Mouse (Mus musculus) thymus, postnatal 0 days (tissue): Measurements from ENCODE around the gene Lyplal1. TPM values are rescaled to one million over a fixed set of nuclear protein-coding genes. Genes with fewer than 3 reads are reported as not detected.

Source experiments
- DNase-seq: peaks from one replicate; pipeline ENCODE4 v3.0.0-alpha.2; 2015; ENCODE audit warnings: low spot score
- polyA plus RNA-seq: library from polyadenylated mRNA; unstranded; fragments of >200 nt; fragmentation: Nextera tagmentation; extraction: Ambion mirVana; gene quantifications from 2 replicates; pipeline ENCODE4 v1.2.1, GENCODE M21; 2015

The Lyplal1 gene
- 5.4 and 7.4 TPM in 2 replicates for polyA plus RNA-seq

DNA sequence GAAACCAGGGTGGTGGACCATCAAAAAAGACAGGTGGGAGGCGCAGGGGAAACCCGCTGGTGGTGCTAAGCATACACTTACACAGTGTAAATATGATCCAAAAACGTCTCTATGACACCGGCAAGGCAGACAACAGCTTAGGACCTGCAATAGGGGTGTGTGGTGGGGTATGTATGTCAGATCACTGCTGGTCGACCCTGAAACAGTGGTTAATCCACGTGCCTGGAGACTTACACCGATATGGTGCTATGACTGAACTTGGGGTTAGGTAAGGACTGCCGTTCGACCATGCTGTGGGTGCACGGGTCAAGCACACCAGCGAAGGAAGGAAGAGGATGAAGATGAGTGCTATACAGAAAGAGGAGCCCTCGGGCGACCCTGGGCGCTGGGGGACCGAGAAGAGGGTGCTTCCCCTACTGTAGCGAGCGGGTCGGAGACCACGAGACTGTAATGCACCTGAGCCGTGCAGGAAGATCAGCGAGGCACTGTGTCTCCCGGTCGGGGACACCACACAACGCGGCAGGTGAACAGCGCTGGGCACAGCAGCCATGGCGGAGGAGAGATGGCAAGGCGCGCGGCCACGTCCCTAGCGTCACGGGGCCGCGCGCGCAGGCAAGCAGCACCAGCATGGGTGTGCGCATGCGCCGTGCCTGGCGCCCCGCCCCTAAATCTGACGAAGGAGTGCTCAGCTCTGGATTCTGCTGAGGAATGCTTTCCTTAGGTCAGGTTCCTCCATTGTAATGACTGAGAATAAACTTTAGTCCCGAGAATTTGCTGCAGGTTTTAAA lies at the start of gene Lyplal1:
TSS of gene Lyplal1 (minus strand) at position 610 of the 788 bp plus-strand sequence.
- peak; percentile 87 for DNase-seq

DNA sequence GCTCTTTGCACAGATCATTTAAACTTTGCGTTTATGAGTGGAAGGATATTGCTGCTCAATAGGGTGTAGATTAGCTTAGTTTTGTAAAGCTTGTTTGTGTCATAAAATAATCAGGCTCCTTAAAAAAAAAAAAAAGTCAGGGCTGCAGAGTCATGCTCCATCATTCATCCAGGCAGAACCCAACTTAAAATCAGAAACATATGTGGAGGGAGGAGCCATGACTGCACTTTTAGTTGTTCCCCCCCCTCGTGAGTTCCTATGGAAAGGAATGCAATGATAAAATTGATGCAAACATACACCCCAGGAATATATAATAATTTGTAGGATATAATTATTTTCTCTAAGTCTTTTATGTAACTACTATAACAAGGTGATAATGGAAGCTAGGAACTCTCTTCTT lies 46.5 kb upstream of the Lyplal1 start:
- DNase-seq = no peak

DNA sequence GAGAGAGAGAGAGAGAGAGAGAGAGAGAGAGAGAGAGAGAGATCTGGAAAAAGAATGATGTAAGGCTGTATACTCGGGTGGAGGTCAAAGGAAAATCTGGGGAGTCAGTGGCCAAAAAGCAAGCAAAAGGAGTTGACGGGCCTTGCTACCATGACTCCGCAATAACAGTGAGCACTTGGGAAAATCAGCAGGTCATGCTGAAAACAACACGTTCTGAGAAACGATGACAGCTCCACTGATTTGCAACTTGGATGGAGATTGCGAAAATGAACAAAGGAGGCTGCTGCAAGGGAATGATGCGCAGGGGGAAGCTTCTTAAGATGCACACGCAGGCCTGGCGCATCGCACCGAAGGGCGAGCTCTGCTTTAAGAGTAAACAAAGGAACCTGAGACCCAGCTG lies 46.1 kb upstream of the Lyplal1 start:
- no peak for DNase-seq

DNA sequence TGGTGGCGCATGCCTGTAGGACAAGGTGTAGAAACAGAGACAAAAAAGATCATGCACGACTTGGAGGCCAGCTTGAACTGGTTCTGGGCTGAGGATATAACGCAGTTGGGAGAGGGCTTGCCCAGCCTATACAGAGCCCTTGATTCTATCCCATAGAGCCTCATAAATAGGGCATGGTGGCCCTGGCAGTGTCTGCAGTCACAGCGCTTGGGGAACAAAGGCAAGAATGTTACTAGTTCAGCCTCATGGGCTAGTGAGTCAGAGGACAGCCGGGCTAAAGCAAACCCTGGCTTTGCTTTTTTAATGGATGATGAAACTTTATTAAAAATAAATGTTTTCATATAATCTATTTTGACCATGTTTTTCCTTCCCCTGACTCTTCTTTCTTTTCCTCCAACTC lies 33.3 kb upstream of the Lyplal1 start:
- no peak for DNase-seq

DNA sequence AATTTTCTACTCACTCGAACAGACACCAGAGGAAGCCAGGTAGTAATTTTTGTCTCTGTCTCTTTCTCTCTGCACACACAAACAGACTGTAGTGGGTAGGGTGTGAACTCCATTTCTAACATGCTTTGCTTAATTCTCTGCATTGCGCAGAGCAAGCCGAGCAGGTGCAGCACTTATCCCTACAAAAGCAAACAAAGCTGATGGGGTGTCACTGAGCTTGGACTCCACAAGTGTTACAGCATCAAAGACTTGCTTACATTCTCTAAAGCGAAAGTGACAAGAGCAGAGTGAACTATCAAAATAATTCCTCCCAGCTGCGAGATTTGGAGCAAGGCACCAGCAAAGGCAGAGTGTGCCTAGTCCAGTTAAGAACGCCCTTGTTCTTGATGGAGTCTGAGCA lies 28.3 kb upstream of the Lyplal1 start:
- no peak for DNase-seq

DNA sequence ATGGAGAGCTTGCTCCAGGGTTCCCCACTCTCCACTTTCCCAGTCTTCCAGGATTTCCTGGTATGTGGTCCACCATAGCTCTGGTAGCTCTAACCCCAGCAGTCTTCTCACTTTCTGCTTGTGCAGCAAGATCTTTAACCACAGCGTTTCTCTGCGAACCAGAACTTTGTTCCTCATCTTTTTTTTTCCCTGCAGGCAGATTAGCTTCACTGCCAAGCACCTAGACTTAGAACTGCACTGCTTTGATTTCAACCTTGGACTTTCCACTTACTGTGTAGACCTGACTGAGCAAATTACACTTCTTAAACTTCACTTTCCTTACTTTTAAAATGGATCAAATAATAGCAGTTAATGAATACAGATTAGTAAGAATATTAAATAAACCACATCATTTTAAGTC lies 23.1 kb upstream of the Lyplal1 start:
- no peak for DNase-seq

DNA sequence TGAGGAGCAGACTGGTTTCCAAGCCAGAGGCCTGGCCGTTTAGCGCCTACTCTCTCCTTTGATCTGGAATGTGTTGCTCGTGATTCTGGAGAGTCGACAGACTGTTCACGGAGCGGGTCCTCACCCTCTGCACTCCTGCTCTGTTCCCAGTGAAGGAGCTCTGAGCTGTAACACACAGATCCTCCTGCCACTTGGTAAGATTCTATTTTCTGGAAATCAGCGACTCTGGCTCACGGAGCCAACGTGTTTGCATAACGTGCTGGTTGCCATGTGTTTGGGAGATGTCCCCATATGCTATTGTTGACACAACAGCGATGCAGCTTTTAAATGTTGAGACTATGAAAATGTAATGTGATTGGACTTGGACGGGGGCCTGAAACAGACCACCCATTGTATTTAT lies 20.8 kb upstream of the Lyplal1 start:
- no peak for DNase-seq

DNA sequence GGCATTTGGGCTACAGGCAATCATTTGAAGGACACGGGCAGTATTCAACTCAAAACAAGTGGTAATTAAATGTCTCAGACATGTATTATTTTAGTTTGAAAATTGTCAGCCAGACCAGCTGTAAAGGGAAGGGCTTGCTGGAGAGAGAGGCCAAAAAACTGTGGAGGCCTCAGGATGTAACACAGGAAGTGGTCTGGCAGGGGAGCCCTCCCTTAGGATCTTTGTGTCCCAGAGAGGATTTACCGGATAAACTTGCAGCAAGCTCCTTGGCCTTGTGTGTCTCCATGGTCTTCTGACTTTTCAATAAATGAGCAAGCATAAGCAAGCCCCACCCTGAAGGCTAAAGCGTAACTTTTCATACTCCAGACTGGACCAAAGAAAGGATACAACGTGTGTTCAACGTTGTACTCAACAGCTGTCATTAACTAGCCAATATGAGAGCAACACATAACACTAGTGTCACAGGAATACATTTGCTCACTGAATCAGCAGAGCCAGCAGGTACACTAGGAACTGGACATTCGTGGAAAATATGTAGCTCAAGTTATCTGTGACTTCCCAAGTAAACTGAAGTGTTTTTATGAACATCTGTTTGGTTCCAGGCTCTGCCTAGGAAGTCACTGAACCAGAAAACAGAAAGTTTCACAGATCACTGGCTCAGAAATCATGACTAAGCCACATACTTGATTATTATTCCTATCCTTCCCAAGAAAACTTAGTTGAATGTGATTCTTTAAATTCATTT lies 19.7 kb upstream of the Lyplal1 start:
- no peak for DNase-seq

DNA sequence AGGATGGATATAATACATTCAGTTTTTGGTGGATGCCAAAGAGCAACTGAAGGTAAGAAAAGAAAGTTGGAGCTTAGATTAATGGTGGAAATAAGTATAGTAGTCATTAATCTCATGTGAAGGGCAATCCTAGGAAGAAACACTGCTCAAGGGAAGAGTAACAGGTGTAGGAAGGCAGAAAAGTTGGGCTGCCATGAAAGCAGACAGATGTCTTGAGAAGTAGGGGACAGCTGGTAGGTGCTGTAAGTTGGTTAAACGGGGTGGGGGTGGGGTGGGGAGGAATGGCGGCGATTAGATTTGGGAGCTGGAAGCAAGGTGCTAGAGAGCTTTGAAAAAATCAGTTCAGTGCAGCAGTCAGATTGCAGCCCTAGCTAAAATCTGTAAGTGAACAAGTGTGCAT lies 14.4 kb upstream of the Lyplal1 start:
- DNase-seq = no peak

DNA sequence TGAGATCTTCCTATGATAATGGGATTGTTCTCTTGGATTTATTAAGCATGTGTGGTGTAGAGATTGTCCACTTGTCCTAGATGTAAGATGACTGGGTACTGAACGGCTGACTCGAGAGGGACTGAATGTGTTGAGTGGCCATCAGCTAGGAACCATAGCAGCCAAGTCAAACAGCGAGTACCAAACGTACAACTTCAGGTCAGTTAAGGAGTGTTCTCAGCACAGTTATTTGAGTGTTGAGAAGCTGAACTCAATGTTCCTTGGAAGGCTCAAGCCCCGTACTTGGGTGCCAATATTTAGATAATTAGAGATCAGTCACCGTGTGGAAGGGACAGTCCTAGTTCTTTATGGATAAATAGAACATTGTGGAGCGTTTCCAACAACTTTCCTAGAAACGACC lies 11.8 kb upstream of the Lyplal1 start:
- no peak for DNase-seq

DNA sequence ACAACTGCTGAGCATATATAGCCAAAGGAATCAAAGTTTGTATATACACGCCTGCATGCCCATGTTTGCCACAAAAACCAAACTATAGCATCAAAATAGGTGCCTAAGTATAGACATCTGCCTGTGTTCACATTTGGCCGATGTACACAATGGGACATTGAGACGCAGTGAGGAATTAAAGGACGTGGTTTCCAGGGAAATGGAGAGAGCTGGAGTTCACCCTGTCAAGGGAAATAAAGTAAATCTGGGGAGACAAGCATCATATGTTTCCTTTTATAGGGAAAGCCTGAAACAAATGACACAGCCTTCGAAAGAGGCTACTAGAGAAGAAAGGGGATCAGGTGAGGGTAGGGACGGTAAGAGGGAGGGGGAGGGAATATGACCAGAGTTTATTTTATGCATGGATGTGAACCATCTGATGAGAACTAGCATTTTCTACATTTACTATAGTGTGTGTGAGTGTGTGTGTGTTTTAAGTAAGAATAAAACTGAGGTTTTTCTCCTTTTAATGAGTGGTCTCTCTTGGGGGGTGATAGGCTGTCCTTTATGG lies 9.3 kb upstream of the Lyplal1 start:
- DNase-seq = no peak

DNA sequence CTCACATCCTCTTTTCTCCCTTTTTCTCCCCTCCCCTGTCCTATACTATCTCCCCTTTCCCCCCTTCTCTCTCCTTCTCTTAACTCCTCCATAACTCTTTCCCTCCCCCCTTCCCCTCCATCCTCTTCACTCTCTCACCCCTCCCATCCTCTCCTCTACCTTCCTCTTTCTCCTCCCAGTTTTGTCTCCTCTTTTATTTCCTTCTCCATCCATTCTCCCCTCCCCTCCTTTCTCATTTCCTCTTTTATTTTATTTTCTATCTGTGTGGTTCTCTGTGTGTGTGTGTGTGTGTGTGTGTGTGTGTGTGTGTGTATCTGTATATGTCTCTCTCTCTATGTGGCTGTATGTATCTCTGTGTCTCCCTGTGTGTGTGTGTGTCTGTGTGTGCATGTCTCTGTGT lies 6.6 kb upstream of the Lyplal1 start:
- no peak for DNase-seq

DNA sequence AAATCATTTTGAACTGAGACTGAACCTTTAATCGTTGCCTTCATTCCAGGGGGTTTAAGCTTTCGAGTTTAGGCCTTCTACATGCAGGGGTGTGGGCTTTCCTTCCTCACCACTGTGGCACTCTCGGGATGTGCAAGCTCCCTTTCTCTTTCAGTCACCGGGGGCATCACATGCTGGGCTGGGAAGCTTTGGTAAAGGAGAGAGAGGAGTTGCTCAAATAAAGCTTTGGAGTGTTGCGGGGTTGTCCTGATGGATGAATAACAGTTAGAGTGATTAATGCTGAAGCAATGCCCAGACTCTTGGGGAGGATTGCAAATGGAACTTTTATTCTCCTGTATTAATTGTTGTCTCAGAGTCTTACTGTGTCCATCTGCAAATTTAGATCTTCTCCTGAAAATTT lies 2.7 kb upstream of the Lyplal1 start:
- no peak for DNase-seq

DNA sequence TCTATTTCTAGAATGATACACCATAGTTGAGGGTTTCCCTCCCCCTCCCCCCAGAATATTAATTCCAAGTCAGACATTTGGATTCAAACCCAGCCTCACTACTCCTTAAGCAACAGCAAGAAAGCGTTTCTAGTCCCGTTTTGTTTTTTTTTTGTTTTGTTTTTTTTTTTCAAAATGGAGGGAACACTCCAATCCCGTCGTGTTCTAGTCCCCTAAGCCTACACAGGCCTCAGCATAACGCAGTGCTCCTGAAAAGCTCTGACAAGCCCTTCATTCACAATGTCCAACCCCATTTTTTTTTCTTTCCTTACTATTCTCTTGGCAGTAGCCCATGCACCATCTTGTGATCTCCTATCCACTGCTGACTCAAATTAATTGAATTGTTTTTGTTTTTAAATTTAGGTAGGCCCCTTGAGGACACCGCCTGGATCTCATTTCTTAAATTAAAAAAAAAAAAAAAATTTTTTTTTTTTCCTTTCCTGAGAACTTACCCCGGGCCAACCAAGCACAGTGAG lies 967 bp downstream of the Lyplal1 start:
- no peak for DNase-seq

DNA sequence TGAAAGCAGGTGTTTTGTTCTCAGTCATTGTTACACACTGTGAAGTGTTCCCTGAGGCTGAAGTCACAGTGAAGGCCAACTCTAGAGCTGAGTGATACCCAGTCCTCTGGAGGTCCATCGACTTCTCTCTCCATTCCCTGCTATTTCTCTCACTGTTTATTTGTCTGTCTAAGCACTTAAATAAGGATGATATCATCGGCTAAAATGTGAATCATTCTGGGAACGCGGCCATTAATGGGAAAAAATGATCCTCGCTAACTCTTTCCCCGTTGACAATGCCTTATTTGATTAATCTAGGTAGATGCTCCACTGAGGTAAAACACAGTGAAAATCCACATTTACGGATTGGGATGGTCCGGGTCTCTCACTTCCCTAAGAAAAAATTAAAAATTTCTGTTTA lies 14.8 kb downstream of the Lyplal1 start:
- DNase-seq = no peak

DNA sequence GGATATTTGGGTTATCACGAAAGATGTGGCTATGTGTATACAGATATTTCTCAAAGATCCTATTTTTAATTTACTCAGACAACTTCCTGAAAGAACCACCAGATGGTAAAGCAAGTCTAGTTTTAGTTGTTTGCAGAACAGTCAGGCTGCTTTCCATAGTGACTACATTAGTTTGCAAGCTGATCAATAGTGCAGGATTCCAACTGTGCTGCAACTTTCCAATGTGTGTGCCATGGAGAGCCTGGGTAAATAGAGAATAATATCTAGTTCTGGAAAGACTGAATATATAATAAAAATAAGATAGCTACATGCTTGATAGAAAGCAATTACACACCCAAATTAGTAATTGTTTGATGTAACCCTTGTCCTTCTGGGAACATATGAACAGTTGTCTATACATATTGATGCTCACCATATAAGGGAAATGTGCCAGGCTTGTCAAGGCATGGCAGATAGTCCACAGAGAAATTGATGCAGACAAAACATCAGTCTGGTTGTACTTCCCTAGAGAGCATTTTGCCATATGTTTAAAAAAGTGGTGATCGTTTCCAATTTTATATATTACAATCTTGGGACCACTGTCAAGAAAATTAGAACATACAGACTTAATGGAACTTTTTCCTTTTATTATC lies 50.7 kb downstream of the Lyplal1 start:
- no peak for DNase-seq

DNA sequence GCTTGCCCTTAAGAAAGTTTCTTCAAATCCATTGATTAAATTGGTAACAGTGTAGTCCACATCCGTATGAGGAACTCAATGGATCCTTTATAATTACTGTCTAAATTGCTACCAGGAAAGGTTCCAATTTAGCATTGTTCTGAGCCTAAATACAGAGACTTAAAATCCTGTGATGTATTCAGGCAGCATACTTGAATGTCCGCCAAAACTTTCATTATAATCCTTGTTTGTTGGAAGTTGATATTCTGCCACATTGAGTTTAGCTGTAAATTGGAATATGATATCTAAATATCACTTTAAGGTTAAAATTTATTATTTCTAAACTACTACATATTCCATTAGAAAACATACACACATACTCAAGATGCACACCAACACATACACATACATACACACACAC lies 57.1 kb downstream of the Lyplal1 start:
- DNase-seq = no peak

DNA sequence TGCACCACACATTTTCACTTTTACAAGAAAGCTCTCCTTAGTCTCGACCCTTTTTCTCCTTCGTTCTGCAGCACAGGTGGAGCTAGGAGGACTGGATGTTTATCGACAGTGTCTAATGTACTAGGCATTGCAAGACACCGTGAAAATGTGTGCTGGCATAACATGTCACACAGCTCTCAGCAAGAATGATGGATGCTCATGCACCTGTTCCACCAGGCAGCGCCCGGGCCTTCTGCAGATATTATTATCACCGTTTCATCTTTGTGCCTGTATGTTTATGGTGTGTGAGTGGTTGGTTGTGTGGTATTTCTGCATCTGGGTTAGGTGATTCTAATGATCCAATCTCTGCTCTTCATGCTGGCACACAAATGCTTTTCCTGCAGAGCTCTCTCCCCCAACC lies 62.9 kb downstream of the Lyplal1 start:
- DNase-seq = no peak

DNA sequence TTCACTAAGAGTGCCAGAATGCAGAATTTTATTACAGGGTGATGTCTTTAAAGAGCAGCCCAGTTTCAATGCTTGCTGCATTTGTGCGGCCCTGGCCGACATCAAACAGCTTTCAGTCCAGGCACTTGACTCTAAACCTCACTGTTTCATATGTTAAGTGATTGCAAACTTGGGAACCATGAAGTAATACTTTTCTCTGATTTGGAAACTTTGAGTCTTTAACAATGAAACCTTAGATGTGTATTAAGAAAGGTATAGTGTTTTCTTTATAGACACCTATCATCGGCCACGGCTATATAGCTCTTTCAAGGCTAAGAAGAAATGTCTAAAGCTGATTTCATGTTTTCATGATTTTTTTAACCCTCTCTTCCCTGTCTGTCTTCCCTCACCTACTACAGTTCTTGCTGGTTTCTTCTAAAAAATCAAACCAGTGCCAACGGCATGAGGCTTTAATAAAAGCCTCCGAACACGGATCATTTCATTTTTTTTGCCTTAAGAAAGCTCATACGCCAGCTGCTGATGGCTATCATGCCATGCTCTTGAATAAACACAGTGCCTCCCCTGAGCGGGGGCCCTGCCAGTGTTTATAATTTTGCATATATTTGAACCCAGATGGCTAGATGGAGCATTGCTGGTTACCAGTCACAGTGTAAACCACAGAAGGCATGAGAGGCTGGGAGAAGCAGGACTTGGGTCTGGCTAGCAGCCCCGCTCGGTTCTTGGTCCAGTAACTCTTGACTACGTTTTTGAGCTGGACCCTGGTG lies 63.6 kb downstream of the Lyplal1 start:
- DNase-seq = no peak

DNA sequence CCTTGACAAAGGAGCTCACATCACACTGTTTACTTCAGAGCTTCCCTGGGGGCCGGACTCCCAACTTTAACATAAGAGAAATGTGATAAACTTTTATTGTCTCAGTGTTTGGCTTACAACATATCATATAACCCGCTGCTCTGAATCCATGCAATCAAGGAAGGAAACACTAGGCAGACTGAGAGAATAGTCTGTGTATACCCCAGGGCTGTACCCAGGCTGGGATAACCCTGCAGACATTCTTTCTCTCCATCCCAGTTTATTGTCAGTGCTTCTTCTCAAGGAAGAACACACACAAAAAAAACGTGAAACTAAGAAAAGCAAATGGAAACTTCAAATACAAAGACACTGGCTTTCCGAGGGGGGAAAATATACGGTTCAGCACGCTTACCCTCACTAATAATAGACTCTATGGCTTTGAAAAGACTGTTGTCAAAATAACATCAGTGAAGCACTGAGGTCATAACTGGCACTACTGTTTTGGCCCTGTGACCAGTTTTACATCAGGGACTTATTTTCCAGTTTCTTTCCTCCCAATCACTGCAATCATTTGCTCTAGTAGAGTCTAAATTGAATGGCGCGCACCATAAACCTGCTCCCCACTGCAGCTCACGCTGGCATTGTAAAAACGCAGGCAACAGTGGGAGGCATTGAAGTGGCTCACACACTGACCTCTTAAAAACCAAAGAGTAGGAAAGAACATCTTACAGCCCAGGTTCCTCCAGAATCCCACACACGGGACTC lies 73.2 kb downstream of the Lyplal1 start:
- no peak for DNase-seq
